Mouse (Mus musculus) heart, postnatal 10 days (tissue): ENCODE results near the gene Oser1. TPM values are rescaled to one million over a fixed set of nuclear protein-coding genes. Genes with fewer than 3 reads are reported as not detected.

Source experiments
- DNase-seq, 2 experiments: peaks; one replicate each; pipeline ENCODE4 v3.0.0; 2021
- intact Hi-C: fragments of 180-260 bp; cut with DNase I; formaldehyde crosslinking; loops from one replicate; pipeline ENCODE4 v1.15.1; 2025
- total RNA-seq, 2 experiments: library from RNA; stranded (reverse); gene quantifications; 2 replicates each; pipeline ENCODE4 v1.2.3; 2021

The Oser1 gene
- total RNA-seq, 2 experiments from 2014 or later, result 21.3 to 24.4 TPM

DNA sequence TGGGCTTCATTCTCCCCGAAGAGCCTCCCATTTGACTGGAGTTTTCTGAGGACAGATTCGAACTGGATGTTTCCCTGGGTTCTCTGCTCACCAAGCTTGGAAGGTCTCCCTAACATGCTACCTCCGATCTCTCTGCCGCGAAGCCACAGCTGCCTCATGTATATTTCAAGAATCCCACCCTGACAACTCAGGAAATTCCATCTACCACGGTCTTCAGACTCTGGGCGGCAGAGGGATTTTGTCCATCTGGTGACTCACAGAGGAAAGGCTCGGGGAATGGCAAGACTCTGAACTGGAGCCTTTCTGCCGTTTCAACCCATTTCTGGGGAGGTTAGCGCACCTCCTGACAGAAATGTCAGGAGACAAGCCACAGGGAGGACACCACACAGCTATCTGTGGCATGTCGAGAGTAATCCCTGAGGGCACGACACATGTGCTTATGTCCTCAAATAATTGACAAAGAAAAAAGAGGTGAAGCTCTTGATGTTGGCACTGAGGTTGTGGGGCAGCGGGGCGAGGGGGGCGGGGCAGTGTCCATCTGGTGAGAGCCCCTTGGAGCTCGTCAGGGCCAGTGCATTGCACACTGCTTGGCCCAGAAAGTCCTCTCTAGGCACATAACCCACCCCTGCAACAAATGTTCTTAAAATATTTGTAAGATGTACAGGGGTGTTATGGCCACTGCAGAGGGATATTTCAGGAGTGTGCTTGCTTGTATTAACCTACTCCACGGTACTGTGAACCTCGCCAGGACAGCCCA lies 59.5 kb downstream of the Oser1 start:
- intact Hi-C loops, result no loop called here
- no peak for DNase-seq

DNA sequence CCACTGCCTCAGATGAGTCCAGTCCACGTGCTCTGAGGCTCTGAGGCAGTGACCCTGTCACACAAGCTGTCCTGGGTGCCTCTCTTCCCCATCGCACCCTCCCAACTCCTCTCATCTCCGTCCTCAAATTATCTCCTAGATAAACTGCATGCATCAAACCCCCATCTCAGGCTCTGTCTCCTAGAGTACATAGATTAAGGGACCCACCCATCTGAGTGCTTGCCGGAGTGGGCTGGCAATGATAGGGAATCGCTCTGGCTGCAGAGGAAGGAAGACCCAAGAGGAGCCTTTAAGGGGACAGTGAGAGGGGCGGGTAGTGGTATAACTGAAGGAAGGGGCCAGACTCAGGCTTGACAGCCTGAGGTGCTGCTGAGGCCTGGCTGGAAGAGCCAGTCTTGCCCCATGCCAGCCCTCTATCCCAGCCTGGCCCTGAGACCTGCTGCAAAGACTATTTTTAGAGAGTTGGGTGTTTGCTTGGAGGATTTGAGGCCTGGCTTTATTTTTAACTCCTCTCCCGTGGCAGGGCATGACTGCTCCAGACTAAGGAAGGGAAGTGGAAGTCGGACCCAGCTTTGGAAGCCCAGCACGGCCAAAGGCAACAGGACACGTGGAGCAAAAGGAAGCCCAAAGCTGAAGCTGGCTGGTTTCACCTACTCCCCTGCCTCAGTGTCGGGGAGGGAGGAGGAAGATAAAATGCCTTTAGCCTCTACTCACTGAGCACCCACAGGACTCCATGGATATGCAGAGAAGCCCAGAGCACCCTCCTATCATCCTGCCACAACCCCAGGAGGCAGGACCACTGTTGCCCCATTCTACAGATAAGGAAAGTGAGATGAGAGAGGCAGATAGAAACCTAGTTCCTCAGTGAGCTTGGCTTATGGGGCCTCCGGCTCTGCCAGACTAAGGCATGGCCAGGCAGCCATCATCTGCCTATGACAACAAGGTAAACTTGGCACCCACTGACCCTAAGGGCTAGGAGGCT lies 61.3 kb downstream of the Oser1 start:
- peak; percentile 75 to 81 for DNase-seq
- intact Hi-C loops, result no loop called here

DNA sequence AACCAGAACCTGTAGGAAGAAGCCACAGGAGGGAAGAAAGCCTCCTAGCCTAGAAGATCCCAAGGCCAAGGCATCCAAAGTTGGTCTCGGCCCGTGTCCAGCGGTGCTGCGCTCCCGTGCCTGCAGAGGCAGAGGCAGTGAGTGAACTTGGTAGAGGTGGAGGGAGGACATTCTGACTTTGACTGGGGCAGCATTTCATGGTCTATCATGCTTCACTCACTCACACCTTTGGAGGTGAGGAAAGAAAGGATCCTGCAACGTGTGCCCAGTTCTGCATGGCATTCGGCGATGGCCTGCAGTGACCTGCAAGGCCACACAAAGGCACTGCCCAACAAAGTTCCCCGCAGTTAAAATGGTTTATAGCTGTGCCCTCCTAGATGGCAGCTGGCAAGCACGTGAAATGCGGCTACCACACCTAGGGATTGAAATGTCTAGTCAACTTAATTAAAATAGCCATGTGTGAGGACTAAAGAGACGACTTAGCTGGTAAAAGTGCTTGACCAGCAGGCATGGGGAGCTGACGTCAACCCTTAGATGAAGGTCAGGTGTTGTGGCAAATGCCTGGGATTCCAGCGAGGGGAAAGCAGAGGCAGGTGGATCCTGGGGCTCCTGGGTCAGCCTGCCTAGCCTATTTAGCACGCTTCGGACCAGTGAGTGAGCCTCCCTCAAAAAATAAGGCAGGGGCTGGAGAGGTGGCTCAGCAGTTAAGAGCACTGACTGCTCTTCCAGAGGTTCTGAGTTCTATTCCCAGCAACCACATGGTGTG lies 63.5 kb downstream of the Oser1 start:
- intact Hi-C loops, result no loop called here
- peak; percentile 76 for DNase-seq

DNA sequence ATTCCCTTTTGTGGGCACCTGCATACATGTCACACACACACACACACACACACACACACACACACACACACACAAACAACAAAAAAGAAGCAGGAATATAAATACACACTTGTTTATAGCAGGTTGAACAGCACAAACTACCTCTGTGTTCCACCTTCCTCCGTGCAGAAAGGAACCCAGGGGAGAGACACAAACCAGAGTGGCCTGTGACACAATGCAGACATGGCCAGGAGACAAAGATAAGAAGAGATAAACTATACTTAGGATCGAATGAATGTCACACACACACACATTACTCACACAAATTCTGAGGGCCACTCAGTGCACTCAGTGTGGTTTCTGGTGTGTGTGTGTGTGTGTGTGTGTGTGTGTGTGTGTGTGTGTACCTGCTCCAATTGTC lies 65.2 kb downstream of the Oser1 start:
- DNase-seq, result no peak
- intact Hi-C loops, result no loop called here

DNA sequence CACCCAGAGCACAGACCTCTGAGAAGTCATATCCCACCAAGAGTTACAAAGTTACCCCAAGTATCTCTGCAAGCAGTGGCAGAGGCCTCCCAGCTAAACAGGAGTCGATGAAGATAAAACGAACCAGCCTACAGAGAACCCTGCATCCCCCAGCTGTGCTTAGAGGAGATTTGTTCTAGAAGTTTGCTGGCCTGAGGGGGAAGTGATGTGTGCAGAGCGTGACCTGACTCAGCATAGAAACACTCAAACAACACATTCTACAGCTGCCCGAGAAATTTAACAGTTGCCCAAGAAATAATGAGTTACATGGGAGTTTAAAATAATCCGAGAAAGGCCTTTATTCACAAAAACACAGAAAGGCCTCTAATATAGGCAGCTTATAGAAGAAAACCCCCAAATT lies 65.8 kb downstream of the Oser1 start:
- no peak for DNase-seq
- intact Hi-C loops, result no loop called here

DNA sequence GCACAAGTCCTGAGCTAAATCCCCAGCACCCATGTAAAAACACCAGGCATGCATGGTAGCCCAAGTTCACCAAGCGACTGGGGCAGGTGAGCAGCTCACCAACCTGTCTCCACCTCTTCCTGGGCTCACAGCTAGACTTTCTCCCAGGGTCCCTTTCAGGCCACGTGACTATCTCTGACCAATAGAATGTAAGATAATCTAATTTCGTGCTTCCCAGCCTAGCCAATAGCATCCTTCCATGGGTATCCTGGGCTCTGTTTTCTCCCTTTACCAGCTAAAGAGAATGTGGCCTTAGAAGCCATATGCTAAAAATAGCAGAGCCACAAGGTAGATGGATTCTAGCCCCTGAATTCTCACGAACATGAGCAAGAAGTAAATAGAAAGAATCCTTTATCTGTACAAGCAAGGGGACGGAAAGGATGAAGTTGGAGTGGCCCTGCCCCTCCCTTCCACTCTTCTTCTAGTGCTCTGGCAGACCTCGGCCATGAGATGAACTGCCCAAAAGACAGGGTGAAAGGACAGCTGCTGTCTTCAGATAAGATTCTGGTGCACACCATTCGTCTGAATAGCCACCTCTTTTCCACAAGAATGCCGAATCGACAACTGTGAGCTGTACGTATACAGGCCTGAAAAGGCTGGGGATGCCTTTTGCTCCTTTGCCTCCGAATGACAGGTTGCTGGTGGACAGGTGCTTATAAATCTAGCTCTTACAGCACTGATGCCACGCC lies 68.2 kb downstream of the Oser1 start:
- DNase-seq, result no peak
- intact Hi-C loops, result no loop called here

Other genes starting within 250 kb of the Oser1 start
- gene Tox2, start 221.6 kb downstream of the Oser1 start, total RNA-seq, result 1 to 10 TPM; 3.2 to 3.4 TPM
- 100 to 1,000 TPM; 378 to 449 TPM for gene Jph2, start 26.7 kb downstream of the Oser1 start, total RNA-seq
- not detected for gene Gdap1l1, start 13.8 kb upstream of the Oser1 start, total RNA-seq
- 100 to 1,000 TPM in 1 of 2 experiments, 10 to 100 TPM in 1; 79.2 to 103 TPM for gene Fitm2, start 47.9 kb upstream of the Oser1 start, total RNA-seq
- gene R3hdml, start 67.6 kb upstream of the Oser1 start, total RNA-seq, result not detected
- gene Hnf4a, start 82.1 kb upstream of the Oser1 start, total RNA-seq, result not detected
- 10 to 100 TPM; 13.6 to 14.2 TPM for gene Ttpal, start 177.6 kb upstream of the Oser1 start, total RNA-seq
- gene Serinc3, start 220.4 kb upstream of the Oser1 start, total RNA-seq, result 100 to 1,000 TPM; 327 to 358 TPM
- 100 to 1,000 TPM; 177 to 195 TPM for gene Pkig, start 233.7 kb upstream of the Oser1 start, total RNA-seq